Mouse (Mus musculus) heart, postnatal 0 days (tissue): ENCODE data around the gene Gm20696.

Experiments
- CTCF ChIP-seq: IDR thresholded peaks from 2 replicates; pipeline ENCODE4 v1.5.1; 2016; ENCODE audit warnings: antibody characterized with exemption, control low read depth, low read depth
- EP300 ChIP-seq: IDR thresholded peaks from 2 replicates; pipeline ENCODE4 v1.6.1; 2016; ENCODE audit warnings: antibody characterized with exemption, low read depth

GRCm38 (mm10) chr6:99614566-99615271 lies 51.9 kb downstream of the Gm20696 start:
- TF ChIP-seq EP300 (no peak), CTCF (no peak)
